Mouse (Mus musculus): ENCODE measurements around the gene Kcnip1.

DNA sequence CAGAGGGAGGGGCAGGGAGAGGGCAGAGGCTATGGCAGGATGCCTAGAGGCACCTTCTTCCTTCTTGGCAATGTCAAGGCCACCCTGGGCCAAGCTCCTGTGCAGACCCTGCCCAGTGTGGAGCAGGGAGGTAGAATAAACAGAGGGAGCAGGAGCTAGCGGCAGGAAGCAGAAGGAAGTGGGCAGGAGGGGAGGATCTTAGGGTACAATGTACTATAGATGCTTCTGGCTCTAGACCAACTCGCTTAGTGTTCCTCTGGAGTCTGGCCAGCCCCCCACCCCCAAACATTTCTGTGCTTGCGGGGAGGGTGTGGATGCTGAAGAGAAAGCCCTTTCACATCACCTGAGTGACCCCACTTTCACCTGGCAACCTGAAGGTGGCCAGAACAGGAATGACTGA lies 413.3 kb downstream of the Kcnip1 start:
- TF ChIP-seq CTCF (IDR thresholded peaks at IDR 0.05; ENCODE audit: borderline replicate concordance, control insufficient read depth, extremely low read depth, insufficient read depth, low read length, poor library complexity) = no peak
- no peak for TF ChIP-seq POLR2A (IDR thresholded peaks at IDR 0.05; ENCODE audit: control insufficient read depth, extremely low read depth, insufficient read depth, low read length, poor library complexity)
